Mouse (Mus musculus) MEL (cell line): ENCODE results near the gene Syt7. TPM values are rescaled to one million over a fixed set of nuclear protein-coding genes. Genes with fewer than 3 reads are reported as not detected.

Experiments
- DNase-seq: peaks from one replicate; pipeline ENCODE4 v3.0.0; 2011; ENCODE audit warnings: low read depth, low spot score
- H3K27ac ChIP-seq: 2 replicates; pipeline ENCODE4 v1.5.1; 2012; ENCODE audit warnings: low read depth, mild to moderate bottlenecking, control low read depth, low read length, moderate library complexity; ENCODE audit not compliant: control insufficient read depth
- H3K27me3 ChIP-seq, 2 experiments: fragments of 150-350 bp in 1 of 2; sonication (generic) in 1 of 2; 2 replicates each; pipeline ENCODE4 v1.6.1; 2012; ENCODE audit warnings: low read length in 2 of 2, mild to moderate bottlenecking in 2 of 2, improper control_type of control experiment in 1 of 2, moderate library complexity in 1 of 2; ENCODE audit not compliant: insufficient read depth in 2 of 2, control insufficient read depth in 1 of 2
- H3K36me3 ChIP-seq, 2 experiments: 2 replicates each; pipeline ENCODE4 v1.6.1; 2012 to 2014; ENCODE audit warnings: low read length in 2 of 2, improper control_type of control experiment in 1 of 2, inconsistent platforms in 1 of 2, mild to moderate bottlenecking in 1 of 2; ENCODE audit not compliant: insufficient read depth in 2 of 2, control insufficient read depth in 1 of 2
- H3K4me1 ChIP-seq, 2 experiments: fragments of 150-350 bp in 1 of 2; sonication (generic) in 1 of 2; 2 replicates each; pipeline ENCODE4 v1.6.1; 2012; ENCODE audit warnings: low read length in 2 of 2, improper control_type of control experiment in 1 of 2, mild to moderate bottlenecking in 1 of 2; ENCODE audit not compliant: insufficient read depth in 2 of 2, control insufficient read depth in 1 of 2
- H3K4me3 ChIP-seq, 2 experiments: fragments of 150-350 bp in 1 of 2; sonication (generic) in 1 of 2; 2 replicates each; pipeline ENCODE4 v1.5.1; 2012; ENCODE audit warnings: low read depth in 2 of 2, low read length in 2 of 2, mild to moderate bottlenecking in 2 of 2, moderate library complexity in 2 of 2, control low read depth in 1 of 2, improper control_type of control experiment in 1 of 2; ENCODE audit not compliant: control insufficient read depth in 1 of 2, insufficient read depth in 1 of 2
- H3K79me2 ChIP-seq: 2 replicates; pipeline ENCODE4 v1.6.1; 2012; ENCODE audit warnings: mild to moderate bottlenecking, low read length, moderate library complexity; ENCODE audit not compliant: control insufficient read depth, poor library complexity, insufficient read depth
- H3K9ac ChIP-seq: 2 replicates; pipeline ENCODE4 v1.6.1; 2012; ENCODE audit warnings: low read depth, mild to moderate bottlenecking, control low read depth, low read length, moderate library complexity; ENCODE audit not compliant: control insufficient read depth, poor library complexity, severe bottlenecking
- H3K9me3 ChIP-seq: fragments of 150-350 bp; sonication (generic); replicated peaks from 2 replicates; pipeline ENCODE4 v1.6.1; 2012; ENCODE audit warnings: mild to moderate bottlenecking, low read length, improper control_type of control experiment, moderate library complexity; ENCODE audit not compliant: insufficient read depth
- BHLHE40 ChIP-seq: IDR thresholded peaks from 2 replicates; pipeline ENCODE4 v1.6.1; 2012; ENCODE audit warnings: low read depth, mild to moderate bottlenecking, inconsistent platforms, low read length, improper control_type of control experiment, borderline replicate concordance
- CHD2 ChIP-seq: IDR thresholded peaks from 2 replicates; pipeline ENCODE4 v1.6.1; 2011; ENCODE audit warnings: low read length, improper control_type of control experiment
- CTCF ChIP-seq, 3 experiments: IDR thresholded peaks in 2 of 3; conservative IDR thresholded peaks in 1 of 3; 2 replicates each; pipeline ENCODE4 v1.5.1; 2011 to 2012; ENCODE audit warnings: low read length in 3 of 3, low read depth in 2 of 3, mild to moderate bottlenecking in 2 of 3, improper control_type of control experiment in 1 of 3, inconsistent platforms in 1 of 3, mixed read lengths in 1 of 3, moderate library complexity in 1 of 3; ENCODE audit not compliant: control insufficient read depth in 1 of 3, insufficient read depth in 1 of 3, poor library complexity in 1 of 3, severe bottlenecking in 1 of 3
- E2F4 ChIP-seq: IDR thresholded peaks from 2 replicates; pipeline ENCODE4 v1.6.1; 2011; ENCODE audit warnings: low read depth, low read length, improper control_type of control experiment, borderline replicate concordance
- EP300 ChIP-seq, 2 experiments: IDR thresholded peaks; 2 replicates each; pipeline ENCODE4 v1.6.1; 2011; ENCODE audit warnings: improper control_type of control experiment in 2 of 2, low read length in 2 of 2, low read depth in 1 of 2, mild to moderate bottlenecking in 1 of 2
- ETS1 ChIP-seq: IDR thresholded peaks from 2 replicates; pipeline ENCODE4 v1.6.1; 2012; ENCODE audit warnings: low read depth, mild to moderate bottlenecking, inconsistent platforms, low read length, improper control_type of control experiment, moderate library complexity
- GABPA ChIP-seq: IDR thresholded peaks from 2 replicates; pipeline ENCODE4 v1.6.1; 2012; ENCODE audit warnings: low read depth, mild to moderate bottlenecking, inconsistent platforms, low read length, improper control_type of control experiment, moderate library complexity
- GATA1 ChIP-seq: IDR thresholded peaks from 2 replicates; pipeline ENCODE4 v1.6.1; 2011; ENCODE audit warnings: low read depth, low read length, improper control_type of control experiment
- KAT2A ChIP-seq: conservative IDR thresholded peaks from 2 replicates; pipeline ENCODE4 v1.6.1; 2012; ENCODE audit warnings: low read depth, low read length, improper control_type of control experiment, inconsistent platforms
- MAFK ChIP-seq: IDR thresholded peaks from 2 replicates; pipeline ENCODE4 v1.6.1; 2011; ENCODE audit warnings: low read depth, mild to moderate bottlenecking, low read length, improper control_type of control experiment, borderline replicate concordance
- MAX ChIP-seq: IDR thresholded peaks from 2 replicates; pipeline ENCODE4 v1.6.1; 2011; ENCODE audit warnings: low read length, improper control_type of control experiment
- MEF2A ChIP-seq: IDR thresholded peaks from 2 replicates; pipeline ENCODE4 v1.6.1; 2014; ENCODE audit warnings: low read depth, mild to moderate bottlenecking, inconsistent platforms, low read length, improper control_type of control experiment; ENCODE audit not compliant: poor library complexity, insufficient replicate concordance, severe bottlenecking; ENCODE audit errors: extremely low read depth
- MXI1 ChIP-seq: IDR thresholded peaks from 2 replicates; pipeline ENCODE4 v1.6.1; 2011; ENCODE audit warnings: mild to moderate bottlenecking, low read depth, low read length, improper control_type of control experiment
- MYC ChIP-seq: IDR thresholded peaks from 2 replicates; pipeline ENCODE4 v1.6.1; 2011; ENCODE audit warnings: low read depth, mild to moderate bottlenecking, low read length, improper control_type of control experiment, moderate library complexity
- NRF1 ChIP-seq: IDR thresholded peaks from 2 replicates; pipeline ENCODE4 v1.6.1; 2014; ENCODE audit warnings: low read depth, mild to moderate bottlenecking, inconsistent platforms, low read length, improper control_type of control experiment, moderate library complexity; ENCODE audit not compliant: poor library complexity, insufficient read depth, severe bottlenecking
- POLR2AphosphoS5 ChIP-seq: IDR thresholded peaks from 2 replicates; pipeline ENCODE4 v1.6.1; 2012; ENCODE audit warnings: low read depth, borderline replicate concordance, mild to moderate bottlenecking, inconsistent platforms, low read length, moderate library complexity, mixed read lengths
- RAD21 ChIP-seq: IDR thresholded peaks from 2 replicates; pipeline ENCODE4 v1.6.1; 2011; ENCODE audit warnings: mild to moderate bottlenecking, low read depth, low read length, improper control_type of control experiment
- RCOR1 ChIP-seq: IDR thresholded peaks from 2 replicates; pipeline ENCODE4 v1.6.1; 2012; ENCODE audit warnings: low read depth, mild to moderate bottlenecking, inconsistent platforms, low read length, improper control_type of control experiment
- SIN3A ChIP-seq: IDR thresholded peaks from 2 replicates; pipeline ENCODE4 v1.6.1; 2012; ENCODE audit warnings: low read length, improper control_type of control experiment, inconsistent platforms
- TAL1 ChIP-seq: IDR thresholded peaks from 2 replicates; pipeline ENCODE4 v1.6.1; 2012; ENCODE audit warnings: mild to moderate bottlenecking, inconsistent platforms, low read length, moderate library complexity, mixed read lengths
- TBP ChIP-seq: IDR thresholded peaks from 2 replicates; pipeline ENCODE4 v1.8.0; 2011; ENCODE audit warnings: low read depth, low read length, improper control_type of control experiment
- UBTF ChIP-seq: IDR thresholded peaks from 2 replicates; pipeline ENCODE4 v1.6.1; 2012; ENCODE audit warnings: low read depth, mild to moderate bottlenecking, inconsistent platforms, low read length, improper control_type of control experiment, moderate library complexity, borderline replicate concordance; ENCODE audit not compliant: insufficient read depth
- USF1 ChIP-seq: IDR thresholded peaks from 2 replicates; pipeline ENCODE4 v1.6.1; 2014; ENCODE audit warnings: low read depth, mild to moderate bottlenecking, inconsistent platforms, low read length, improper control_type of control experiment, moderate library complexity
- USF2 ChIP-seq, 2 experiments: IDR thresholded peaks; 2 replicates each; pipeline ENCODE4 v1.6.1; 2011 to 2012; ENCODE audit warnings: improper control_type of control experiment in 2 of 2, low read length in 2 of 2, borderline replicate concordance in 1 of 2, inconsistent platforms in 1 of 2, low read depth in 1 of 2, mild to moderate bottlenecking in 1 of 2; ENCODE audit not compliant: insufficient read depth in 1 of 2
- ZMIZ1 ChIP-seq: IDR thresholded peaks from 2 replicates; pipeline ENCODE4 v1.6.1; 2012; ENCODE audit warnings: low read depth, mild to moderate bottlenecking, inconsistent platforms, low read length, improper control_type of control experiment, moderate library complexity
- ZNF384 ChIP-seq: IDR thresholded peaks from 2 replicates; pipeline ENCODE4 v1.6.1; 2012; ENCODE audit warnings: low read depth, mild to moderate bottlenecking, inconsistent platforms, low read length, improper control_type of control experiment
- polyA plus RNA-seq, 2 experiments: library from polyadenylated mRNA; stranded (reverse) in 1 of 2; unstranded in 1 of 2; fragments of >175 nt in 1 of 2; fragments of >200 nt in 1 of 2; gene quantifications; 2 replicates each; pipeline versions ENCODE4 v1.2.1 to v1.2.4; 2012; ENCODE audit warnings: low replicate concordance in 2 of 2, low read depth in 1 of 2; ENCODE audit not compliant: insufficient read length in 2 of 2, insufficient read depth in 1 of 2, missing spikeins in 1 of 2
- total RNA-seq: library from RNA; depleted of rRNA; stranded (reverse); fragments of 300-350 nt; gene quantifications from 2 replicates; pipeline ENCODE4 v1.2.3, GENCODE M21; 2012

Gene Syt7
- total and polyA plus RNA-seq, 3 experiments = not detected

GRCm38 (mm10) chr19:10461584-10461983 is 72.7 kb downstream of the Syt7 start:
- no peaks in the 10 kb centered on the region for H3K9me3 ChIP-seq
- H3K27ac ChIP-seq = no peak overlapping the region
- H3K27me3 ChIP-seq = no peaks in the 10 kb centered on the region; a peak in 1 of 4 replicates
- no peaks in the 10 kb centered on the region for H3K36me3 ChIP-seq
- H3K4me1 ChIP-seq = no peaks in the 10 kb centered on the region
- no peak overlapping the region for H3K9ac ChIP-seq
- no peak for DNase-seq
- H3K79me2 ChIP-seq = no peaks in the 10 kb centered on the region
- no peak for TF ChIP-seq RAD21
- no peak for TF ChIP-seq NRF1
- no peak for TF ChIP-seq CHD2
- no peak for TF ChIP-seq MXI1
- no peak for TF ChIP-seq EP300 (IDR thresholded peaks at IDR 0.05; ENCODE audit: low read depth in 1 of 2, low read length in 2 of 2)
- no peak for TF ChIP-seq UBTF
- TF ChIP-seq POLR2AphosphoS5 = no peak
- no peak for TF ChIP-seq USF2 (IDR thresholded peaks at IDR 0.05; ENCODE audit: borderline replicate concordance in 1 of 2, insufficient read depth in 1 of 2, low read depth in 1 of 2, low read length in 2 of 2)
- TF ChIP-seq ZMIZ1 = no peak
- TF ChIP-seq RCOR1 = no peak
- H3K4me3 ChIP-seq = no peak overlapping the region

DNA sequence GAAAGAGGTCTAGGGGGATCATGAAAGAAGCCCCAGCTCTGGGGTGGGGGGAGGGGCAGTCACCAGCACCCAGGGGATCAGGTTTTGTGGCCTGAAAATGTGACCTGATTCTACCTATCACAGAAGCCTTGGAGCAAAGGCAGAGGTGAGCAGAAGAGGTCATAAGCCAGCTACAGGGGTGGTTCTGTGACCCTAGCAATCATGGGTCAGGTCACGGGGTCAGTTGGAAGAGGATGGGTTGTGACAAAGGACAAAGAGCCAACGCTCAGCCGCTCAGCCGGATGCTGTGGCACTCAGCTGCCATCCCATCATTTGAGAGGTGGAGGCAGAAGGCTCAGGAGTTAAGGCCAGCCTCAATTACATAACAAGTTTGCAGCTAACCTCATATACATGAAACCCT is 75.5 kb downstream of the Syt7 start:
- no peak overlapping the region for H3K4me3 ChIP-seq
- H3K9me3 ChIP-seq = no peaks in the 10 kb centered on the region
- TF ChIP-seq TBP (no peak), MAFK (no peak), MEF2A (no peak), UBTF (no peak)
- TF ChIP-seq, all 39 proteins: peak for 0
- Histone ChIP-seq H3K27ac (no peak overlapping the region), H3K9ac (no peak overlapping the region), H3K27me3 (no peaks in the 10 kb centered on the region; a peak in 1 of 4 replicates), H3K36me3 (no peaks in the 10 kb centered on the region), H3K79me2 (no peaks in the 10 kb centered on the region), H3K4me1 (no peaks in the 10 kb centered on the region)
- DNase-seq = no peak

GRCm38 (mm10) chr19:10469171-10469658 is 80.3 kb downstream of the Syt7 start:
- Histone ChIP-seq H3K9ac (no peak overlapping the region), H3K79me2 (no peaks in the 10 kb centered on the region), H3K4me3 (no peak overlapping the region), H3K36me3 (no peaks in the 10 kb centered on the region), H3K27ac (no peak overlapping the region), H3K9me3 (no peaks in the 10 kb centered on the region), H3K4me1 (no peaks in the 10 kb centered on the region), H3K27me3 (no peaks in the 10 kb centered on the region)
- TF ChIP-seq GABPA = no peak
- no peak for TF ChIP-seq EP300 (IDR thresholded peaks at IDR 0.05; ENCODE audit: low read depth in 1 of 2, low read length in 2 of 2)
- no peak for TF ChIP-seq KAT2A
- no peak for TF ChIP-seq BHLHE40
- TF ChIP-seq RCOR1 = no peak
- no peak for TF ChIP-seq ZNF384
- no peak for TF ChIP-seq CTCF (IDR thresholded peaks at IDR 0.05 in 2 of 3, conservative IDR thresholded peaks at IDR 0.05 in 1 of 3; ENCODE audit: control insufficient read depth in 1 of 3, insufficient read depth in 1 of 3, low read depth in 2 of 3, low read length in 3 of 3, poor library complexity in 1 of 3, severe bottlenecking in 1 of 3)
- TF ChIP-seq UBTF = no peak
- no peak for TF ChIP-seq ETS1
- TF ChIP-seq MYC = no peak
- TF ChIP-seq TAL1 = no peak
- TF ChIP-seq GATA1 = no peak
- TF ChIP-seq E2F4 = no peak
- no peak for TF ChIP-seq SIN3A
- TF ChIP-seq MAX = no peak
- TF ChIP-seq USF1 = no peak
- DNase-seq = no peak
